Mouse (Mus musculus): ENCODE data around the gene Wdr46. TPM values are rescaled to one million over a fixed set of nuclear protein-coding genes. Genes with fewer than 3 reads are reported as not detected.
A peak's percentile ranks its signal among the peaks of the same experiment; 100 is the strongest.

Wdr46 gene
- polyA plus RNA-seq, 1 experiment from 2014 or later = 20.1 TPM

DNA sequence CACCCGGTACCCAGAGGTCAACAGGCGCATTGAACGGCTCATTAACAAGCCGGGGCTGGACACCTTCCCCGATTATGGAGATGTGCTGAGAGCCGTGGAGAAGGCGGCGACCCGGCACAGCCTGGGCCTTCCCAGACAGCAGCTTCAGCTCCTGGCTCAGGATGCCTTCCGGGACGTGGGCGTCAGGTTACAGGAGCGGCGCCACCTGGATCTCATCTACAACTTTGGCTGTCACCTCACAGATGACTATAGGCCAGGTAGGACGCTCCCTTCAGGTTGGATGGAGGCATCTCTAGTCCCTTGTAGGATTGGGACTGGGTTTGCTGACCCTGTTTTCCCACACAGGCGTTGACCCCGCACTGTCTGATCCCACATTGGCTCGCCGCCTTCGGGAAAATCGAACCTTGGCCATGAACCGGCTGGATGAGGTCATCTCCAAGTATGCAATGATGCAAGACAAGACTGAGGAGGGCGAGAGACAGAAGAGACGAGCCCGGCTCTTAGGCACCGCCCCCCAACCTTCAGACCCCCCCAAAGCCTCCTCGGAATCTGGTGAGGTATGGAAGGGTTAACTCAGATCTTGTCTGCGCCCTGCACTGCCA is 28.5 kb upstream of the Wdr46 start:
- Histone ChIP-seq H3K9ac (ENCODE audit: low read depth, low read length) (peak overlapping the region; percentile 23; the same call in 1 of the 2 replicates), H3K4me1 (replicated peaks; ENCODE audit: insufficient read depth, low read length) (peaks cover 25% of the 10 kb centered on the region), H3K36me3 (ENCODE audit: insufficient read depth, low read length) (peaks cover 30% of the 10 kb centered on the region), H3K4me2 (ENCODE audit: low read length) (peak overlapping the region; percentile 27), H3K4me3 (replicated peaks; ENCODE audit: low read depth, low read length) (no peak overlapping the region), H3K9me3 (replicated peaks; ENCODE audit: low read length) (no peaks in the 10 kb centered on the region), H3K27me3 (ENCODE audit: insufficient read depth, low read length) (no peaks in the 10 kb centered on the region), H3K27ac (no peak overlapping the region)
- ATAC-seq (replicated peaks; ENCODE audit: low FRiP score, low read depth) (no peak), DNase-seq (ENCODE audit: low spot score) (no peak)
- TF ChIP-seq CTCF (IDR thresholded peaks at IDR 0.05; ENCODE audit: low read depth) = 0 out of 2 replicates have a peak, but pooled peaks have one; percentile 2
- 51% methylated on average over 28 of the region's 28 CpGs for WGBS

DNA sequence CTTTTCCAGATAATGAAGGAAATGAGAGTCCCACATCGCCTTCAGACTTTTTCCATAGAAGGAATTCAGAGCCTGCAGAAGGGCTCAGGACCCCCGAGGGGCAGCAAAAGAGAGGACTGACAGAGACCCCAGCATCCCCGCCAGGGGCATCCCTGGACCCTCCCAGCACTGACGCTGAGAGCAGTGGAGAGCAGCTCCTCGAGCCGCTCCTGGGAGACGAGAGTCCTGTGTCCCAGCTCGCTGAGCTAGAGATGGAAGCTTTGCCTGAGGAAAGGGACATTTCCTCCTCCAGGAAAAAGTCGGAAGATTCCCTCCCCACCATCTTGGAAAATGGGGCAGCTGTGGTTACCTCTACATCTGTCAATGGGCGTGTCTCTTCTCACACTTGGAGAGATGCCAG is 27.2 kb upstream of the Wdr46 start:
- no peak overlapping the region for H3K9ac ChIP-seq (ENCODE audit: low read depth, low read length)
- H3K4me2 ChIP-seq (ENCODE audit: low read length) = no peak overlapping the region
- WGBS = 90% methylated on average over 10 of the region's 10 CpGs
- H3K4me3 ChIP-seq (replicated peaks; ENCODE audit: low read depth, low read length) = no peak overlapping the region
- H3K27ac ChIP-seq = no peak overlapping the region
- TF ChIP-seq CTCF (IDR thresholded peaks at IDR 0.05; ENCODE audit: low read depth) = no peak
- DNase-seq (ENCODE audit: low spot score) = no peak
- no peaks in the 10 kb centered on the region for H3K27me3 ChIP-seq (ENCODE audit: insufficient read depth, low read length)
- peaks cover 20% of the 10 kb centered on the region for H3K4me1 ChIP-seq (replicated peaks; ENCODE audit: insufficient read depth, low read length)
- no peak for ATAC-seq (replicated peaks; ENCODE audit: low FRiP score, low read depth)
- H3K36me3 ChIP-seq (ENCODE audit: insufficient read depth, low read length) = peaks cover 30% of the 10 kb centered on the region
- H3K9me3 ChIP-seq (replicated peaks; ENCODE audit: low read length) = no peaks in the 10 kb centered on the region

DNA sequence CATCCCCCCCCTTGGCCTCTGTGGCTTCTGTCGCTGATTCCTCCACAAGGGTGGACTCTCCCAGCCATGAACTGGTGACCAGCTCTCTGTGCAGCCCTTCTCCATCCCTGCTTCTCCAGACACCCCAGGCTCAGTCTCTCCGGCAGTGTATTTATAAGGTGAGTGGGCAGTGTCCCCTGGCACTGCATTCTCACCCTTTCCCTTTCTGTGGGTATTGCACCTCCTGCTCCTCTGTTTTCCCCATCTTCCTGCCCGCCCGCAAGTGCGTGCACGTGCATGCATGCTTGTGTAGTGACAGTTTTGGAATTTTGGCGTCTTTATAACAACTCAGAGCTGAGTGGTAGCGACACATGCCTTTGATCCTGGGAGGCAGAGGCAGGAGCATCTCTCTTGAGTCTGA is 26.6 kb upstream of the Wdr46 start:
- no peaks in the 10 kb centered on the region for H3K27me3 ChIP-seq (ENCODE audit: insufficient read depth, low read length)
- TF ChIP-seq CTCF (IDR thresholded peaks at IDR 0.05; ENCODE audit: low read depth) = no peak
- peaks cover 30% of the 10 kb centered on the region for H3K36me3 ChIP-seq (ENCODE audit: insufficient read depth, low read length)
- no peak overlapping the region for H3K4me2 ChIP-seq (ENCODE audit: low read length)
- no peak overlapping the region for H3K27ac ChIP-seq
- no peaks in the 10 kb centered on the region for H3K9me3 ChIP-seq (replicated peaks; ENCODE audit: low read length)
- H3K4me3 ChIP-seq (replicated peaks; ENCODE audit: low read depth, low read length) = no peak overlapping the region
- no peak overlapping the region for H3K9ac ChIP-seq (ENCODE audit: low read depth, low read length)
- DNase-seq (ENCODE audit: low spot score) = no peak
- peaks cover 18% of the 10 kb centered on the region for H3K4me1 ChIP-seq (replicated peaks; ENCODE audit: insufficient read depth, low read length)
- 94% methylated on average over 8 of the region's 8 CpGs for WGBS
- ATAC-seq (replicated peaks; ENCODE audit: low FRiP score, low read depth) = no peak

GRCm38 (mm10) chr17:33914969-33915391 is 25.5 kb upstream of the Wdr46 start:
- H3K4me3 ChIP-seq (replicated peaks; ENCODE audit: low read depth, low read length) = no peak overlapping the region
- peaks cover 18% of the 10 kb centered on the region for H3K4me1 ChIP-seq (replicated peaks; ENCODE audit: insufficient read depth, low read length)
- ATAC-seq (replicated peaks; ENCODE audit: low FRiP score, low read depth) (no peak), DNase-seq (ENCODE audit: low spot score) (no peak)
- no peak overlapping the region for H3K9ac ChIP-seq (ENCODE audit: low read depth, low read length)
- H3K27ac ChIP-seq = peak overlapping the region; percentile 37; the same call in 1 of the 2 replicates
- TF ChIP-seq CTCF (IDR thresholded peaks at IDR 0.05; ENCODE audit: low read depth) = peak; percentile 33
- H3K27me3 ChIP-seq (ENCODE audit: insufficient read depth, low read length) = no peaks in the 10 kb centered on the region
- H3K9me3 ChIP-seq (replicated peaks; ENCODE audit: low read length) = no peaks in the 10 kb centered on the region
- peaks cover 30% of the 10 kb centered on the region for H3K36me3 ChIP-seq (ENCODE audit: insufficient read depth, low read length)
- H3K4me2 ChIP-seq (ENCODE audit: low read length) = peak overlapping the region; percentile 36; the same call in 1 of the 2 replicates
- 72% methylated on average over 13 of the region's 13 CpGs for WGBS

DNA sequence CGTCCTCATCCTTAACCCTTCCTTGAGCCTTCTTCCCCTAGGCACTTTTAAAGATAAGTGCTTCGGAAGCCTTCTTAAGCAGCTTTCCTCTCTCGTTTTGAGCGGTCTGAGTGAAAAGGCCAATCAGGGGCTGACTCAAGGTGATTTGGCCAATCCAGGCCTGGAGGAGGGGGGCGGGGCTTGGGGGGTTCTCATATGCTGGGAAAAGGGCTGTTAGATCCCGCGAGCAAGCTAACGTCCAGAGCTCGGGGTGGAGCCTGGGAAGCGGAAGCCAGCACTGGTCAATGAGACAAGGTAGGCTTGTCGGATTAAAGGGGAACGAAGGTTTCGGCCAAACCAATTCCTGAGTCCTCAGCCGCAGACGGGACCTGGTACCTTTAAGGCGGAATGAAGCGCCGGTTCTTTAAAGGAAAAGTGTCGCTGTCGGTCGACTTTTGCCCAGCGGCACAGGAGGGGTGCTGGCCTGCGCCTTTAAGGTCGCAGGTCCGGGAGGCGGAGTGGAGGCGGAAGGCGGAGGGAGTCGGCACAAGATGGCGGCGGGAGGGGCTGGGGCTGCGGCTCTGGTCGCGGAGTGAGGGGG is 24.7 kb upstream of the Wdr46 start, which contains the start of the genes Tapbp and Zbtb22:
Gene Tapbp (plus strand): TSS at position 229 of the 580 bp plus-strand sequence.
Gene Zbtb22 (plus strand): TSS at position 234 of the 580 bp plus-strand sequence.
- H3K27me3 ChIP-seq (ENCODE audit: insufficient read depth, low read length) = no peaks in the 10 kb centered on the region
- H3K27ac ChIP-seq = peak within 1 kb of the TSS; percentile 82
- peaks cover 30% of the 10 kb centered on the region for H3K36me3 ChIP-seq (ENCODE audit: insufficient read depth, low read length)
- peak within 1 kb of the TSS; percentile 63 for H3K4me3 ChIP-seq (replicated peaks; ENCODE audit: low read depth, low read length)
- WGBS = under 1% methylated on average over 34 of the region's 34 CpGs
- H3K4me1 ChIP-seq (replicated peaks; ENCODE audit: insufficient read depth, low read length) = peaks cover 12% of the 10 kb centered on the region
- peak within 1 kb of the TSS; percentile 70 for H3K4me2 ChIP-seq (ENCODE audit: low read length)
- H3K9me3 ChIP-seq (replicated peaks; ENCODE audit: low read length) = no peaks in the 10 kb centered on the region
- H3K9ac ChIP-seq (ENCODE audit: low read depth, low read length) = peak within 1 kb of the TSS; percentile 69
- TF ChIP-seq CTCF (IDR thresholded peaks at IDR 0.05; ENCODE audit: low read depth) = no peak
- ATAC-seq (replicated peaks; ENCODE audit: low FRiP score, low read depth) (peak; percentile 90), DNase-seq (ENCODE audit: low spot score) (peak; percentile 99)

DNA sequence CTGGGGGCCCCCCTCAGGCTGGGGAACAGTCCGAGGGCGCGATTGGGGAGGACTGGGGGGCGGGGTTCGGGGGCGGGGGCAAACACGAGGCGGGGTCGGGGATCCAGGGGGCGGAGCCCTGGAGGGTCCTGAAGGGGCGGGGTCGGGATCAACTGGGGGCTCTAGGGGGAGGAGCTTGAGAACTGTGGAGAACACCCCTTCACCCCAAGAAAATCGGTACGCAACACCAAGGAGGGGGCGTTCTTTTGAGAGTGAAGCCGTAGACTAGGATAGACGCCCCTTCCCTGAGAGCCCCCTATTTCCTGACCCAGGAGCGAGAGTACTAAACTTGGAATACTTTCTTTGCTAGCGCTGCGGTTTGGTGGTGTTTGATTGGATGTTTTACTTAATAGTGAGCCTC is 24.2 kb upstream of the Wdr46 start:
- TF ChIP-seq CTCF (IDR thresholded peaks at IDR 0.05; ENCODE audit: low read depth) = no peak
- H3K27me3 ChIP-seq (ENCODE audit: insufficient read depth, low read length) = no peaks in the 10 kb centered on the region
- H3K4me3 ChIP-seq (replicated peaks; ENCODE audit: low read depth, low read length) = peak overlapping the region; percentile 63
- peak; percentile 70 for DNase-seq (ENCODE audit: low spot score)
- no peak for ATAC-seq (replicated peaks; ENCODE audit: low FRiP score, low read depth)
- peak overlapping the region; percentile 82 for H3K27ac ChIP-seq
- peak overlapping the region; percentile 69 for H3K9ac ChIP-seq (ENCODE audit: low read depth, low read length)
- peak overlapping the region; percentile 70 for H3K4me2 ChIP-seq (ENCODE audit: low read length)
- H3K9me3 ChIP-seq (replicated peaks; ENCODE audit: low read length) = no peaks in the 10 kb centered on the region
- H3K4me1 ChIP-seq (replicated peaks; ENCODE audit: insufficient read depth, low read length) = peaks cover 12% of the 10 kb centered on the region
- H3K36me3 ChIP-seq (ENCODE audit: insufficient read depth, low read length) = peaks cover 27% of the 10 kb centered on the region
- under 1% methylated on average over 13 of the region's 20 CpGs for WGBS
